Mouse (Mus musculus) intestine, embryonic 14.5 days (tissue): ENCODE data around the gene Rufy3. TPM values are rescaled to one million over a fixed set of nuclear protein-coding genes. Genes with fewer than 3 reads are reported as not detected.

Experiments
- ATAC-seq: fragments of 200-750 bp; cut with Nextera tagmentation; replicated peaks from 2 replicates; pipeline ENCODE4 v1.8.0; 2017; ENCODE audit warnings: low read depth, moderate number of reproducible peaks, moderate TSS enrichment, moderate library complexity; ENCODE audit not compliant: low FRiP score, low TSS enrichment
- DNase-seq: peaks from one replicate; pipeline ENCODE4 v3.0.0-alpha.2; 2018; ENCODE audit warnings: low spot score
- H3K27ac ChIP-seq: fragments of 300-500 bp; sonication (generic); 2 replicates; pipeline ENCODE4 v1.5.1; 2014; ENCODE audit warnings: low read depth, mild to moderate bottlenecking, control low read depth
- H3K27me3 ChIP-seq: fragments of 300-500 bp; sonication (generic); replicated peaks from 2 replicates; pipeline ENCODE4 v1.6.1; 2014; ENCODE audit warnings: low read length, control low read depth; ENCODE audit not compliant: control insufficient read depth, insufficient read depth
- H3K36me3 ChIP-seq: fragments of 300-500 bp; sonication (generic); 2 replicates; pipeline ENCODE4 v1.6.1; 2014; ENCODE audit warnings: low read length, control low read depth; ENCODE audit not compliant: control insufficient read depth, insufficient read depth
- H3K4me1 ChIP-seq: fragments of 300-500 bp; sonication (generic); replicated peaks from 2 replicates; pipeline ENCODE4 v1.6.1; 2014; ENCODE audit warnings: low read length, control low read depth, mixed read lengths; ENCODE audit not compliant: control insufficient read depth, insufficient read depth
- H3K4me2 ChIP-seq: fragments of 300-500 bp; sonication (generic); 2 replicates; pipeline ENCODE4 v1.6.1; 2014; ENCODE audit warnings: low read length
- H3K4me3 ChIP-seq: fragments of 300-500 bp; sonication (generic); 2 replicates; pipeline ENCODE4 v1.5.1; 2014; ENCODE audit warnings: low read depth, low read length, control low read depth, mixed read lengths
- H3K9ac ChIP-seq: fragments of 300-500 bp; sonication (generic); 2 replicates; pipeline ENCODE4 v1.6.1; 2014; ENCODE audit warnings: mild to moderate bottlenecking, low read length
- H3K9me3 ChIP-seq: fragments of 300-500 bp; sonication (generic); 2 replicates; pipeline ENCODE4 v1.6.1; 2016; ENCODE audit warnings: low read length, control low read depth; ENCODE audit not compliant: control insufficient read depth
- WGBS: fragments of 180-500 bp; shearing (Covaris S2); extraction: QIAGEN DNeasy Blood & Tissue Kit; methylation state at CpG from one replicate; pipeline ENCODE4 v1.1.7; 2014; 5-methylcytosine and 5-hydroxymethylcytosine counted together
- polyA plus RNA-seq: library from polyadenylated mRNA; unstranded; fragments of >200 nt; fragmentation: Nextera tagmentation; extraction: Ambion mirVana; gene quantifications from 2 replicates; pipeline ENCODE4 v1.2.1, GENCODE M21; 2014

Gene Rufy3
- polyA plus RNA-seq, 1 experiment from 2014 or later, result 23.4 TPM

DNA sequence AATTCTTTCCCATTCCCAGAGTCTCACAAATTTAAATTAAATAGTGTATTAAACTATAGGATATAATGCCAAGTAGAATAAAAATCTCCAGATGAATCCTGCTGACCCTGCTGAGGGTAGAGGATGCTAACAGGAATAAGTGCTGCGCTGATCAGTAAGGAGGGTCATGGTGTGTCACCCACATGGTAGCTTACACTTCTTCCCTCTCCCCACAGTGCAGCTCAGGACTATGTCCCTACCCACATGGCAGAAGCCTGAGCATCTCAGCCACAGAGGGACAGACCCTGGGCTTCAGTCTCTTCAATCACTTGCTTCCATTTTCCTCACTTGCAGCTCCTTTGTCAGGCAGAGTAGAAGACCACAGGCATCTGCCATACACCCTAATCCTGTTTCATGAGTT lies 93.0 kb downstream of the Rufy3 start:
- Histone ChIP-seq H3K9ac (no peak overlapping the region), H3K4me1 (no peaks in the 10 kb centered on the region), H3K4me3 (no peak overlapping the region), H3K27ac (no peak overlapping the region), H3K36me3 (peaks cover 75% of the 10 kb centered on the region), H3K9me3 (no peaks in the 10 kb centered on the region), H3K4me2 (no peak overlapping the region), H3K27me3 (no peaks in the 10 kb centered on the region)
- 100% methylated on average over 1 of the region's 1 CpGs for WGBS
- no peak for DNase-seq
- 0 out of 2 replicates have a peak, but pooled peaks have one; percentile 40 for ATAC-seq

DNA sequence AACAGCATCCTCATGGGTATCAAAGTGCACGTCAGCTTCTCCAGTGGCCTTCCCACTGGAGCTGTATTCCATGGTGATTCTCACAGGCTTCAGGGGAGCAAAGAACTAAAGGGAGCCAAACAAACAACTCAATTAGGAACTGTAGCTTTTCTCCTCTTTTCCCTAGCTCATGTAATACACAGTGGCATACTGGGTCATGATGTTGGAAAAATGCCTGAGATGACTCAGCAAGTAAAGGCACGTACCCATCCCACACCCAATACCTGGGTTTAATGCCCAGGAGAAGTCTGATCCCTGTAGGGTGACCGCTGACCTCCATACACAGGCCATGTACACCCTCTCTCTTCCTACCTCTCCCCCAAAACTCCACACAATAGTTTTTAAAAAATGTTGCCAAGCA lies 98.3 kb downstream of the Rufy3 start:
- no peak overlapping the region for H3K4me3 ChIP-seq
- no peaks in the 10 kb centered on the region for H3K27me3 ChIP-seq
- H3K4me2 ChIP-seq, result no peak overlapping the region
- WGBS, result 98% methylated on average over 3 of the region's 3 CpGs
- no peaks in the 10 kb centered on the region for H3K9me3 ChIP-seq
- H3K4me1 ChIP-seq, result no peaks in the 10 kb centered on the region
- no peak overlapping the region for H3K9ac ChIP-seq
- H3K36me3 ChIP-seq, result peaks cover 99% of the 10 kb centered on the region
- DNase-seq (no peak), ATAC-seq (no peak)
- H3K27ac ChIP-seq, result no peak overlapping the region

DNA sequence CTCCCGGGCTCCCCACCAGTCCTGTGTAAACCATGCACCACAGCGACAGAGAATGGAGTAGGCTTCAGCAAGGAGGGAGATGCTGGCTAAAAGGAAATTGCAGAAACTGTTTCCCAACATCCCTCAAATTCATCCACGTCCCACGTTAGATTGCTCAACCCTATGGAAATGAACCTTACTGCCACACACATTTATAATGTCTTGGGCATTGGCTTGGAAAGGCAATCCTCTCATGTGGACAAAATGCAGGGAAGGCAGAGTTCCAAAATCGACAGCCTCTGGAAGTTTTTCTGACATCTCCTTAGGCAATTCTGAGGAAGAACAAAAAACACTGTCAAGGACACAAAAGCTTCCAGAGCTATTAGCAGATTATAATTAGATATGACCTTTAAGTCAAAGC lies 99.0 kb downstream of the Rufy3 start:
- H3K4me2 ChIP-seq, result no peak overlapping the region
- H3K27ac ChIP-seq, result no peak overlapping the region
- H3K36me3 ChIP-seq, result peaks cover 98% of the 10 kb centered on the region
- WGBS, result 90% methylated on average over 5 of the region's 5 CpGs
- no peak for ATAC-seq
- no peak overlapping the region for H3K4me3 ChIP-seq
- DNase-seq, result no peak
- H3K4me1 ChIP-seq, result no peaks in the 10 kb centered on the region
- H3K9ac ChIP-seq, result no peak overlapping the region
- no peaks in the 10 kb centered on the region for H3K9me3 ChIP-seq
- H3K27me3 ChIP-seq, result no peaks in the 10 kb centered on the region

DNA sequence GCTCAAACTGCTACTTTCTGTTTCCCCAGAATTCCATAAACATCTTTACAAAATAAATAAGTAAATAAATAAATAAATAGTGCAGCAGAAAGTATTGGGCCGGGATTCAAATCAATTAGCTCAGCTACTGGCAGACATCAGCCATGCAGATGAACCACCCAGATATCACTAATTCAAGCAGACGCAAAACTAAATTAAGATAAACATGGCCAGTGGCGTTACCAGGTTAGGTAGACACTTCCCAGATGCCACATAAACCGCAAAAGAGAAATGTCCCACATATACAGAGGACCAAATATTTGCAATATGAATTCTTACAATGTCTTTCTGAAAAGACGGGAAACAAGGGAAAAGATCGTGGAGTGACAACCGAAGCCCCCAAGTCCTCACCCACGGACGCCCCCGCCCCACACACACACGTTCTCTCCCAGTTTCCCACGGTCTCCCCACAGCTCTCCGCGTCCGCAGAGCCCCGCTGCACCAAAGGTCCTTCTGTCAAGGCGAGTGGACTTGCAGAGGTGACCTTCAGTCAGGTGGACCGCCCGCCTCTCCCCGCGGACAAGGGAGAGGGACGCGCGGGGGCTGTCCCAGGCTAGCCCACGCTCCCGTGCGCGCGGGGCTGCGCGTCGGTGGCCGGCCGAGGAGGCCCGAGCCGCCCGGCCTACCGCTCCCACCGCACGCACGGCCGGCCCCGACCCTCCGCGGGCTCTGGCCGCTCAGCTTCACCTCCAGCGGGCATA lies 110.0 kb downstream of the Rufy3 start:
- Histone ChIP-seq H3K27me3 (no peaks in the 10 kb centered on the region), H3K27ac (peak overlapping the region; percentile 96), H3K4me2 (peak overlapping the region; percentile 84), H3K4me1 (peaks cover 6% of the 10 kb centered on the region), H3K4me3 (peak overlapping the region; percentile 90), H3K9me3 (no peaks in the 10 kb centered on the region), H3K36me3 (peaks cover 33% of the 10 kb centered on the region), H3K9ac (peak overlapping the region; percentile 97)
- ATAC-seq, result peak; percentile 39; the same call in 1 of the 2 replicates
- peak; percentile 53 for DNase-seq
- WGBS, result under 1% methylated on average over 46 of the region's 47 CpGs

DNA sequence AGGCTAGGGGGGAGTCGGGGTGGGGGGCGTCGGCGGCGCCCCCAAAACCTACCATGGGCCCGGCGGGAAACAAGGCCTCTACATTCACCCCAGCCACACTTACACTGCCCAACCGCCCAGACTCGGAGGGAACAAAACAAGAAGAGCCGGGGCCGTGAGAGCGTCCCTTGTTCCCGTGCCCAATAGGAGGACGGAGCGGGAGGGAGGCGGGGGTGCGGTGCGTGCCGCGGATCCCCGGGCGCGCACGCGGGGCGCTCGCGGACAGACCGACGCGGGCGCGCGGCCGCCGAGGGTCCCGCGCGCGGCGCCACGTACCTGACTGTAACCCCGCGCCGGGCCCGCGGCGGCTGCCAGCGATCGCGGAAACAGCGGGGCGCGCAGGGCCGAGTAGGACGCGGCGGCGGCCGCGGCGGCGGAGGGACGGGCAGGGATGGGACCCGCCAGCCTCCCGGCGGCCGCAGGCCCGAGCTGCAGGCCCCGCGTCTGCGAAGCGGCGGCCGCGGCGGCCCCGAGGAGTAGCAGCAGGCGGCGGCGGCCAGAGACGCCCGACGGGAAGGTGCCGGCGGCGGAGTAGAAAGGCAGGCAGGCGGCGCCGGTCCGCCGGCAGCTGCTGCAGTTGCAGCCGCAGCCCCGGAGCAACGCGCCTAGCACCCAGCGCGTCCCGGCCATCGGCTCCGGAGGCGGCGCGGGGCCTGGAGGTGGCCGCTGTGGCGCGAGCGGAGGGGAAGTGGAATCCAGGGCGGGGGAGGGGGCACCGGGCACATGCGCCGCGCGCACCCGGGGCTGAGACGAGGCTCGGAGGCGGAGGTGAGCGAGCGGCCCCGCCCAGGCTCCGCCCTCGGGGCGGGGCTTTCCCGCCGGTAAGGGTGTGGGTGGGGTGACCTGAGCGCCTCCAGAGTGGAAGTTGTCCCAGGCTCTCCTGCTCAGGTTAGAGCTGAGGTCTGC lies 110.9 kb downstream of the Rufy3 start, which contains the start of gene Grsf1:
Grsf1 (minus strand) TSS at position 729 of the 945 bp plus-strand sequence.
- H3K36me3 ChIP-seq, result peaks cover 24% of the 10 kb centered on the region
- H3K27ac ChIP-seq, result peak within 1 kb of the TSS; percentile 96
- ATAC-seq (peak; percentile 91), DNase-seq (peak; percentile 95)
- under 1% methylated on average over 126 of the region's 127 CpGs for WGBS
- H3K9me3 ChIP-seq, result no peaks in the 10 kb centered on the region
- H3K27me3 ChIP-seq, result no peaks in the 10 kb centered on the region
- H3K4me1 ChIP-seq, result peaks cover 6% of the 10 kb centered on the region
- peak within 1 kb of the TSS; percentile 84 for H3K4me2 ChIP-seq
- peak within 1 kb of the TSS; percentile 90 for H3K4me3 ChIP-seq
- H3K9ac ChIP-seq, result peak within 1 kb of the TSS; percentile 97

DNA sequence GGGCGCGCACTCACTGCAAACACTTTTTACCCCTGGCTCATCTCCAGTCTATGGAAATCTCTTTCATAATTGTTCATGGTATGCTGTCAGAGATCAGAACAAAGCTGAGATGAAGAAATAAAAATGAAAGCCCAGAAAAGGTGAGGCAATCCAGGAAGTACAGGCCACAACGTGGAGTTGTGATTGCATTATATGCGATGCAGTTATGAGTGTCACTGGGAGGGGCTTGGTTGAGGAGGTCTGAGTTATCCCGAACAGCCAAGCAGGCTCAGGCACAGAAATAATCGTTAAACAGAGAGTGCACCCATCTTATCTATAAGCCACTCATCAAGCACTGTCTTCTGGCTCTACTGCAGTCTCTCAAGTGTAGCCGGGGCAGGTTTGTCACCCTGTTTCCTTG lies 114.1 kb downstream of the Rufy3 start:
- ATAC-seq, result no peak
- H3K4me1 ChIP-seq, result peaks cover 6% of the 10 kb centered on the region
- no peak overlapping the region for H3K4me3 ChIP-seq
- no peak overlapping the region for H3K4me2 ChIP-seq
- no peaks in the 10 kb centered on the region for H3K27me3 ChIP-seq
- no peak overlapping the region for H3K27ac ChIP-seq
- no peaks in the 10 kb centered on the region for H3K9me3 ChIP-seq
- 40% methylated on average over 7 of the region's 7 CpGs for WGBS
- no peak overlapping the region for H3K9ac ChIP-seq
- DNase-seq, result no peak
- H3K36me3 ChIP-seq, result no peaks in the 10 kb centered on the region

DNA sequence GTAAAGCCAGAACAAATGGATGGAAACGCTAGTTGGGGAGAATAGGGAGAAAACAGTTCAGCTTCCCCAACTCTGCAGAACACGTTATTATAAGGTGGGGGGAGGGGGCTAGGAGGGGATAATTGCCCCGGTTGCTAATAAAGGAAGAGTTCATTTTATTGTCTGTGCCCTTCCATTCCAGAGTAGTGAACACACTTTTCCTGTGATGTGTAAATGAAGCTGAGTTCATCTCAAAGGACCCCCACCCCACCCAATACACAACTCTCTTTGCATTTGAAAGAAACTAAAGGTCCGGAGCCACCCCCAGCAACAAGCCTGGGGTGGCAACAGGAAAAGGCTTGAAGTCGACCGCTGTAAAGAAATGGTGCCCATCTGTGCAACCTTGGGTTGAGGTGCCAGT lies 114.5 kb downstream of the Rufy3 start:
- H3K4me2 ChIP-seq, result no peak overlapping the region
- 19% methylated on average over 6 of the region's 6 CpGs for WGBS
- no peak overlapping the region for H3K27ac ChIP-seq

DNA sequence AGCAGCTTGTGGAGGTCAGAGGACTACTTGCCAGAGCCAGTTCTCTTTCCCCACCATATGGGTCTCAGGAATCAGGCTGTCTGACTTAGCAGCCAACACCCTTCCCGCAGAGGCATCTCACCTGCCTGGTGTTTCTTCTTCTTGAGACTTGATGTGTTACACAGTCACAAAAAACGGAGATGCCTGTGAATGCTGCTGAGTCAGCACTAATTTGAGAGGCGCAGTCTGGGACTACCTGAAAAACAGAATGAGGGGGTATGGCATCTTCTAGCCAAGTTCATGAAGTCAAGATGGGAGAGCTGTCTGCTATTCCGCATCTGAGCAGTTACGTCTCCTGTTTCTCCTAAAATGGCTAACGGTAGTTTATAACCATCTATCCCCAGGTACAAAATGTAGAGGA lies 115.7 kb downstream of the Rufy3 start:
- H3K36me3 ChIP-seq, result no peaks in the 10 kb centered on the region
- no peaks in the 10 kb centered on the region for H3K27me3 ChIP-seq
- no peak for DNase-seq
- H3K4me2 ChIP-seq, result no peak overlapping the region
- H3K4me3 ChIP-seq, result no peak overlapping the region
- H3K9ac ChIP-seq, result no peak overlapping the region
- 89% methylated on average over 6 of the region's 6 CpGs for WGBS
- ATAC-seq, result no peak
- H3K4me1 ChIP-seq, result no peaks in the 10 kb centered on the region
- H3K9me3 ChIP-seq, result no peaks in the 10 kb centered on the region
- no peak overlapping the region for H3K27ac ChIP-seq

More for the DNA sequence above, 114.5 kb downstream of the Rufy3 start:
- Histone ChIP-seq H3K36me3 (no peaks in the 10 kb centered on the region), H3K27me3 (no peaks in the 10 kb centered on the region), H3K9me3 (no peaks in the 10 kb centered on the region), H3K4me3 (no peak overlapping the region), H3K9ac (no peak overlapping the region), H3K4me1 (peaks cover 4% of the 10 kb centered on the region)
- DNase-seq (no peak), ATAC-seq (no peak)
